Mouse (Mus musculus): ENCODE data around the gene Arhgap10.

DNA sequence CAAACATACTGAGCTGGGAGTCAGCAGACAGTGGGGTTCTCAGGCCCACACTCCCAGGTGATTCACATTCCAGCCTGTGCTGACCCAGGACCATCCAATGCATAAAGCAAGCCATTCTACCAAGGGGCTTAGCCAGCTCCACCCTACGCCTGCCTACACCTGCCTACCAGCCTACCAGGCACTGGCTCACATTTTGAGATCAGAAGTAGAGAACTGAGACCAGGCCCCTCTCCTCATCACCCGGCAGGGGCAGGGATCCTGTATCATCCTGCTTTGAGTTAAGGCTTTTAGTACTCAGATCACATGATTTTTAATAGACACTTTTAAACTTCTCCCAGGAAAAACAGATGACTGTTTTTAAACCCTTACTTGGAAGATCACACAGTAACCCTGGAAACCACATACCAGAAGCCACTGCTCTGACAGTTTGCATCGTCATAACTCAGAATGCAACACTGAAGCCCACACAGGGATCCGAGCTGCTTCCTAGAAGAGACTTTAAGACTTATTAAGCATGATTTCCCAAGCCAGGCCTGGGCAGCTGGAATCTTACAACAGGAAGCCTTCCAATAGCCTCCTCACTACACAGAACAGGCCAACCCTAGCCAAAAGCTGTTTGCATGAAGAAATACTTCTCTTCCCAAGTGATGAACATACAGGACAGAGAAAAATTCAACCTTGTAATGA is 27.5 kb downstream of the Arhgap10 start:
- TF ChIP-seq CTCF (IDR thresholded peaks at IDR 0.05; ENCODE audit: extremely low read depth, insufficient read depth, low read length) (no peak), POLR2A (IDR thresholded peaks at IDR 0.05; ENCODE audit: extremely low read depth, insufficient read depth, low read length) (no peak)
